12 mouse cellular contexts compared by ENCODE assay signal in genomic region chr13:63556431-63556830, GRCm38 (mm10). TPM values are rescaled to one million over a fixed set of nuclear protein-coding genes. Genes with fewer than 3 reads are reported as not detected.
A peak's percentile ranks its signal among the peaks of the same experiment; 100 is the strongest.
DNase-seq lines count a peak whose midpoint lies in the region; ATAC-seq and TF ChIP-seq lines count a peak whose summit lies in the region.
"Had no signal": no experiment of that assay in that cellular context is flagged by ENCODE, and none has a peak within 500 bp of the region (broad histone marks: within the 10 kb centered on the region; RNA-seq: fewer than 3 reads in every experiment).

No protein-coding gene starts in this region.

- no peak for TF ChIP-seq EP300 in stomach, postnatal 0 days (optimal IDR thresholded peaks at IDR 0.05)

- H3K4me1 ChIP-seq in neural tube, embryonic 11.5 days (ENCODE audit: control insufficient read depth, insufficient read depth, low read length) = peaks cover 90% of the 10 kb centered on the region
- H3K4me1 ChIP-seq in intestine, postnatal 0 days (replicated peaks; ENCODE audit: control insufficient read depth, insufficient read depth, low read length) = peaks cover 14% of the 10 kb centered on the region; the same call in 1 of the 2 replicates
- peaks cover 13% of the 10 kb centered on the region; the same call in 1 of the 2 replicates for H3K4me1 ChIP-seq in stomach, postnatal 0 days (replicated peaks; ENCODE audit: control insufficient read depth, insufficient read depth)

- no peaks in the 10 kb centered on the region for H3K27me3 ChIP-seq in neural tube, embryonic 11.5 days (ENCODE audit: control insufficient read depth, insufficient read depth, low read length)
- no peaks in the 10 kb centered on the region for H3K27me3 ChIP-seq in intestine, postnatal 0 days (replicated peaks; ENCODE audit: control insufficient read depth, insufficient read depth, low read length)
- H3K27me3 ChIP-seq in stomach, postnatal 0 days (ENCODE audit: control insufficient read depth, insufficient read depth, low read length) = no peaks in the 10 kb centered on the region

- H3K27ac ChIP-seq in neural tube, embryonic 11.5 days (ENCODE audit: low read depth, low read length) = peak overlapping the region; percentile 20; the same call in 1 of the 2 replicates
- H3K27ac ChIP-seq in intestine, postnatal 0 days (ENCODE audit: low read depth, low read length) = peak overlapping the region; percentile 36; the same call in 1 of the 2 replicates
- peak overlapping the region; percentile 67 for H3K27ac ChIP-seq in stomach, postnatal 0 days (replicated peaks)

- intact Hi-C loops in heart, postnatal 10 days (cut with DNase I) = no loop called here

- no peaks in the 10 kb centered on the region; the same call in none of the 2 replicates for H3K36me3 ChIP-seq in neural tube, embryonic 11.5 days (ENCODE audit: control insufficient read depth, insufficient read depth, low read length)
- no peaks in the 10 kb centered on the region; the same call in 1 of the 2 replicates for H3K36me3 ChIP-seq in intestine, postnatal 0 days (ENCODE audit: control insufficient read depth, insufficient read depth)
- no peaks in the 10 kb centered on the region for H3K36me3 ChIP-seq in stomach, postnatal 0 days (ENCODE audit: control insufficient read depth, insufficient read depth, low read length)

- no peak overlapping the region for H3K9ac ChIP-seq in neural tube, embryonic 11.5 days (ENCODE audit: low read length)
- H3K9ac ChIP-seq in intestine, postnatal 0 days (ENCODE audit: low read depth, low read length) = no peak overlapping the region
- H3K9ac ChIP-seq in stomach, postnatal 0 days (ENCODE audit: low read length) = no peak overlapping the region

- no peak for ATAC-seq in neural tube, embryonic 11.5 days (ENCODE audit: insufficient read depth, low FRiP score, low TSS enrichment)
- ATAC-seq in intestine, postnatal 0 days = no peak
- peak; percentile 68; the same call in 1 of the 2 replicates for ATAC-seq in stomach, postnatal 0 days (ENCODE audit: low FRiP score, low TSS enrichment)

- H3K9me3 ChIP-seq in neural tube, embryonic 11.5 days (ENCODE audit: control insufficient read depth, low read length) = no peaks in the 10 kb centered on the region
- H3K9me3 ChIP-seq in intestine, postnatal 0 days (ENCODE audit: control insufficient read depth) = no peaks in the 10 kb centered on the region
- no peaks in the 10 kb centered on the region for H3K9me3 ChIP-seq in stomach, postnatal 0 days (ENCODE audit: control insufficient read depth, low read length)

- DNase-seq in heart, postnatal 10 days = peak; percentile 30 to 41
- DNase-seq in heart, adult 18-20 months = no peak
- DNase-seq in neural tube, embryonic 11.5 days (ENCODE audit: low spot score) = no peak
- no peak for DNase-seq in neural tube, embryonic 10.5 days (ENCODE audit: extremely low spot score, low spot score)
- DNase-seq in stomach, postnatal 0 days (ENCODE audit: low spot score) = no peak
- DNase-seq in embryo, embryonic 9.5 days (ENCODE audit: extremely low spot score) = no peak
- no peak for DNase-seq in kidney, adult 18-20 months
- DNase-seq: cerebellum, adult 9-11 months; retina, postnatal 1 day; thymus, adult 2 months had no signal

- no peak overlapping the region for H3K4me3 ChIP-seq in neural tube, embryonic 11.5 days (ENCODE audit: low read depth, low read length)
- no peak overlapping the region for H3K4me3 ChIP-seq in intestine, postnatal 0 days (ENCODE audit: low read depth, low read length)
- H3K4me3 ChIP-seq in stomach, postnatal 0 days (ENCODE audit: low read depth, low read length) = 0 out of 2 replicates have a peak overlapping the region, but pooled peaks have one; percentile 10

- TF ChIP-seq CTCF in intestine, postnatal 0 days (IDR thresholded peaks at IDR 0.05; ENCODE audit: low read depth) = no peak
- no peak for TF ChIP-seq CTCF in stomach, postnatal 0 days (IDR thresholded peaks at IDR 0.05; ENCODE audit: low read depth)

- 17% methylated on average over 1 of the region's 1 CpGs for WGBS in neural tube, embryonic 11.5 days
- WGBS in intestine, postnatal 0 days = 15% methylated on average over 1 of the region's 1 CpGs
- 8% methylated on average over 1 of the region's 1 CpGs for WGBS in stomach, postnatal 0 days

- peak overlapping the region; percentile 30; the same call in 1 of the 2 replicates for H3K4me2 ChIP-seq in neural tube, embryonic 11.5 days (ENCODE audit: low read depth)
- H3K4me2 ChIP-seq in intestine, postnatal 0 days (replicated peaks; ENCODE audit: low read depth) = peak overlapping the region; percentile 97; the same call in 1 of the 2 replicates
- H3K4me2 ChIP-seq in stomach, postnatal 0 days (replicated peaks; ENCODE audit: low read depth) = peak overlapping the region; percentile 97
- H3K4me2 ChIP-seq: heart, embryonic 11.5 days had no signal

RNA-seq across cellular contexts. Expression of gene Ptch1, which starts 17.0 kb away (rescaled TPM):
- 10 to 100 TPM; 16.3 to 20.3 TPM for total RNA-seq in heart, postnatal 10 days (2021)
- total RNA-seq in heart, adult 18-20 months (2021) = 10 to 100 TPM in 1 of 2 experiments, 1 to 10 TPM in 1; 9.8 to 10.1 TPM
- 22.8 and 24.2 TPM in 2 replicates for polyA plus RNA-seq in neural tube, embryonic 11.5 days (2014; fragmentation: Nextera tagmentation; extraction: Ambion mirVana)
- 11.0 and 11.9 TPM in 2 replicates for polyA plus RNA-seq in intestine, postnatal 0 days (2015; fragmentation: Nextera tagmentation; extraction: Ambion mirVana)
- 8.4 and 8.5 TPM in 2 replicates for polyA plus RNA-seq in stomach, postnatal 0 days (2015; fragmentation: Nextera tagmentation; extraction: Ambion mirVana)

RNA-seq across cellular contexts. Expression of gene Fancc, which starts 59.4 kb away (rescaled TPM):
- 1 to 10 TPM; 7.4 to 9.6 TPM for total RNA-seq in heart, postnatal 10 days (2021)
- total RNA-seq in heart, adult 18-20 months (2021) = 1 to 10 TPM; 3.8 to 5.0 TPM
- polyA plus RNA-seq in neural tube, embryonic 11.5 days (2014; fragmentation: Nextera tagmentation; extraction: Ambion mirVana) = 22.2 and 26.3 TPM in 2 replicates
- 5.1 and 6.5 TPM in 2 replicates for polyA plus RNA-seq in intestine, postnatal 0 days (2015; fragmentation: Nextera tagmentation; extraction: Ambion mirVana)
- 9.3 TPM in 2 replicates for polyA plus RNA-seq in stomach, postnatal 0 days (2015; fragmentation: Nextera tagmentation; extraction: Ambion mirVana)

Comparison
In these comparisons a context has a peak if more than half of its experiments do, and no peak if none do; other contexts are left out.
1. DNase-seq: peak in heart, postnatal 10 days (2 of 2); none in heart, adult 18-20 months (0 of 2), neural tube, embryonic 11.5 days (single experiment), neural tube, embryonic 10.5 days (single experiment), stomach, postnatal 0 days (single experiment), embryo, embryonic 9.5 days (single experiment) and kidney, adult 18-20 months (single experiment).
2. H3K4me2 ChIP-seq: peak in every context shown above with its lines; median percentile 97 in intestine, postnatal 0 days; 97 in stomach, postnatal 0 days; 30 in neural tube, embryonic 11.5 days.
3. Peak in every context shown above with its lines, with median percentiles within 50 percentile points of each other: H3K27ac ChIP-seq.